Mouse (Mus musculus): Measurements from ENCODE around the gene Tox2.

Gene Tox2

DNA sequence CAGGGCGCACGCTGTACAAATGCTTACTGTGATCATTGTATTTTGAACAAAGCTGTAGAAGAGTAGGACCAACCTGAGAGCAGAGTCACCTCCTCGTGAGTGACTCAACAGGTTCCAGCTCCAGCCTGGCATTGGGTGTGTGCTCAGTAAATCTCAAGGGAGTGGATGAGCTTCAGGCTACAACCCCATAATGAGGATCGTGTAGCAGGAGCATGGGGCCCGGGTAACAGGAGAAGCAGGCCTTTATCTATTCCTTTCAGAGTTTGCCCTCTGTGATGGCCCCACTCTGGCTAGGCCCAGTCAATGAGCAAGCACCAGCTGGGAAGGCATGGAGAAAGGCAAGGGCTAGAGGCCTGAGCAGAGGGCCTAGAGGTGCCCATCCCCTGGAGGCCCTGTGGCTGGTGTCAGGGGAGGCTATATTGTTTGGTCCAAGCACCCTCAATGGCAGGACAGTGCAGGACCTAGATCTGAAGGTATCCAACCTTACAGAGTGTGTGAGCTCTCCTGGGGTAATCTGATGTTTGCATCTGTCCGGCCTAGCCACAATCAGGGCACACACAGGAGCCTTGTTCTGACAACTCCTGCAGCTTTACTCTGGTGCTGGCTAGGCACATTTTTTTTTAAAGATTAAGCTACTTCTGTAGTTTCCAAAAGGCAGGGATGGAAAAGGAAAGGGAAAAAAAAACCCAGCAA lies 58.6 kb downstream of the Tox2 start:
- no peak for DNase-seq

GRCm38 (mm10) chr2:163262055-163262420 lies 59.1 kb downstream of the Tox2 start:
- DNase-seq, result no peak

DNA sequence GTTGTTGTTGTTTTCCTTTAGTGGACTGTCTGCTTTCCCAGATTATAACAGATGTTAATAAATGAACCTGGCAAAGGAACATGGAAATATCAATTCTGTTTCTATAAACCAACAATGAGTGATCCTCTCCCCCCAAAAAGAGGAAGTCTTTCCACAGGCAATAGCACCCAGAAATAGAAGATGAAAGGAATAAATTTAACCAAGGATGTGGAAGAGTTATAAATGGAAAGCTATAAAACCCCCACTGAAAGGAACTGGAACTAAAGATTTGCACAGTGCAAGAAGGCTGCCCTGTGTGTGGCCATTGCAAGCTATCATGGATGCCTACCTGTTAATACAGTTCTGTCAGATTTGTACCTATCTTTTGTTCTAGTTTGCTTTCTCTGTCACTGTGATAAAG lies 64.2 kb downstream of the Tox2 start:
- no peak for DNase-seq

DNA sequence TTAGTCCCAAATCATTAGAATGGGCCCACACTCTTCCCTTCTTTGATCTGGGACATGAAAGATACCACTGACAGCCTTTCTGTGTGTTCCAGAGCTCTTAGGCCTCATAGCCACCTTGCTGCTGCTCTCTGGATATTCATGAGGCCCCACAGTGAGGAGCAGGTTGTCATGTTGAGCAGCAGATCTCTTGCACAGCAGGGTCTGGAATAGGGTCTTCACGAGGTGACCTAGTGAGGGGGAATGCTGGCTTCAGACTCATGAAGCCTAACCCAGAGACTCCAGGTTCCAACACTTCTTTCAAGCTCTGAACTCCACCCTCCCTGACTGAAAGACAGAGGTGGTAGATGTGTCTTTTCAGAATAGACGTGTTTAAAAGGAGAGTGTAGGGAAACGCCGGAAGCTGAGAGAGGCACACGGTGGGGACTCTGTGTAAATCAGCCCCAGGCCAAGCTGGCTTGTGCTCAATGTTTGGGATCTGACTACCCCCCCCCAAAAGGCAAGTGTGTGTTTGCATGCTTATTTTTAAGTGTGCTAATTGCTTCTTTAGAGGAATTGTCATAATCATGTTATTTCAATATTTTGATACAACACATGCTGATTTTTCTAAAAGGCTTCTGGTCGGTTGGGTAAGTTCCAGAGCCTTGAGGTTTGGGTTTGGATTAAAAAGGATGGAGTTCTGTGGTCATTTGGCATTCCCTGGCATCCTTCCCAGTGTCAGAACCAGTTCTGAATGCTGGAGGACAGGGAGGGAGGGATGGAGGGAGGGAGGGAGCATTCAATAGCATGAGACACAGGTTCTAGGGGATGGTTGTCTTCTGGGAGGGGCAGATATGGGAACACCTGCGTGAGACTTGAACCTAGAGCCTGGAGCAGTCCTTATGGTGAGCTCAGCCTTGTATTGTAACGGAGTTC lies 68.9 kb downstream of the Tox2 start:
- no peak for DNase-seq

- no peak for DNase-seq
Measured at GRCm38 (mm10) chr2:163273815-163274214, 70.9 kb downstream of the Tox2 start.

- DNase-seq, result no peak
Measured at GRCm38 (mm10) chr2:163275986-163276385, 73.1 kb downstream of the Tox2 start.

DNA sequence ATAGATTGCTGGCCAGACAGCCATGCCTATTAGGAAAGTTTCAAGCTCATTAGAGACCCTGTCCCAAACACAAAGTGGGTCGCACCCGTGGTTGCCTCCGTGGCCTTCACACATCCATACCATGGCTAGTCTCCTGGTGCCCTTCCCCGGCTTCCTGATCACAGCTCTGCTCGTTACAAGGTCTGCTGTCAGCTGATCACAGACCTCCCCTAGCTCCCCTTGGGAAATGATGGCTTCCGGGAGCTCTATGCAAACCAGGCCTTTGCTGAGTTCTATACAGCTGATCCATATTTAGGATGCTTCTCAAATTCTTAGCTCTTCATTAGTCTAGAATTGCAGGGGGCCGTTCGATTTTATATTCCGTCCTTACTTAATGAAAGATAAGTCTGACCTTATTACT lies 75.1 kb downstream of the Tox2 start:
- DNase-seq, result no peak

GRCm38 (mm10) chr2:163280636-163281322 lies 77.9 kb downstream of the Tox2 start:
- DNase-seq, result no peak

GRCm38 (mm10) chr2:163284856-163285255 lies 81.9 kb downstream of the Tox2 start:
- no peak for DNase-seq

DNA sequence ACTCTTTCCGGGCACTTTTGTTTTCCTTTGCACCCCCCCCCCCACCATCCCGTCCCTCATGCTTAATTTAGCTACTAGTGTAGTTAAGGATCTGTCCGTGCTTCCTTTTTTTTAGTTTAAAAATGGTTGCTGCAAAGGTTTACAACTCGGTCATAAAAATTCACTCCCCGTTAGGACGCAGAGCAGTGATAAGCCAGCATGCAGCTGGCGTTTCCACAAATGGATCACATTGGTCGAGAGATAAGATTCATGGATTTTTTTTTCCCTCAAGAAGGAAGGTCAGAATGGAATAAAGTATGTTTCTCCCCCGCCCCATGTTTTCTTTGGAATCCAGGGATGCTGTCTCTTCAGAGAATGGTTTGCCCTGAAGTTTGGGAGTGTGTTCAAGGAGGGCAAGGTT lies 82.4 kb downstream of the Tox2 start:
- DNase-seq, result no peak

DNA sequence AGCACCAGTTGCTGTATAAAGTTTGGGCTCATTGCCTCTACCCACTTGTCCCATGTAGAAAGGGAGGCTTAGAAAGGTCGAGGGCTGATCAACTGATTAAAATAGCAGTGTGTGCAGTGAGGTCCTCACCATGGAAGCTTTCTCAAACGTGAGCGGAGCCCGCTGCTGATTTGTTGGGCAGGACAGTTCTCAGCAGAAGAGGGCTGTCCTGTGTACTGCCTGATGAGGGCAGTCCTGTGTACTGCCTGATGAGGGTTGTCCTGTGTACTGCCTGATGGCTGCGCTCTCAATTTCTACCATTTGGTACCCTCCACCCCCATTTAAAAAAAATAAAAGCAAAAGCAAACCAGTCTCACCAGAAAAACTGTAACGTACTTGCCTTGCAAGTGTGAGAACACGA lies 82.8 kb downstream of the Tox2 start:
- no peak for DNase-seq

DNA sequence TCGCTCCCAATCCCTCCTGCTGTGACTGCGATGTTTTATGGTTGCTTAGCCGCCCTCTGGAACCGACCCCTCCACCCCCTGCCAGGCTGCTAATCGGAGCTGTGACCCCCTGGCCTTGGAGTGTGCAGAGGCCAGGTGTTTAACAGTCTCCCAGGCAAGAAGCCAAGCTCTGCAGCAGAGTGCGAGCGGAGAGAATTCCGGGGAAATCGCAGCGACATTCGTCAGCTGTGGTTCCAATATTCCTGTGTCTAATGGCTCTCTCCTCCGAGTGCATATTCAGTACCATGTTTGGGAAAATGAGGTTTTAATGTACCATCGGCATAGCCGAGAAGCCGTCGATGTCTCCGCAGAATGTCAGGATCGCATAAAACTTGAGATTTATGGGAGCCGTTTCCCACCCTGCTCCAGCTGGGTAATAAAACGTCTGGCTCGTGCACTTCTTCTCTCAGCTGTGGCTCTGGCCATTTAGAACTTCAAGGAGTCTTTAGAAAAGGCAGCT lies 86.0 kb downstream of the Tox2 start:
- peak; percentile 48 for DNase-seq

GRCm38 (mm10) chr2:163296999-163297630 lies 94.2 kb downstream of the Tox2 start:
- no peak for DNase-seq

GRCm38 (mm10) chr2:163300069-163301060 lies 97.4 kb downstream of the Tox2 start:
- peak; percentile 38 for DNase-seq

DNA sequence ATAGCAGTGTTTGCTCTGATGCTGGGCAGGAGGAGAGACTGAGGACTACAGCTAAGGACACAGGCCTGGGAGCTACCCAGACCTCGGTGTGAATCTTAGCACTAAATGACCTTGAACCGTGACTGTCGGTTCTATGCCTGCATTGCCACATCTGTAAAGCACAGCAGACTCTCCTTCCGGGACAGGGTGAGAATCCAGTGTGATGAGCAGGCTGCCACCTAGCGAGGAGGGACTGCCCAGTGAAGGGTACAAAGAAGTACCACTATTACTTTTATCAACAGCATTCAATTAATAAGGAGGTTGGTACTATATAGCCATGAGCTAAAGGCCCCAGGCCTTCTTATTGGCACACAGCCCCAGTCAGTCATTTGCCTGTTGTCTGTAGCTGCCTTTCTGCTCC lies 98.7 kb downstream of the Tox2 start:
- no peak for DNase-seq

- no peak for DNase-seq
Measured at GRCm38 (mm10) chr2:163303037-163303436, 100.1 kb downstream of the Tox2 start.

GRCm38 (mm10) chr2:163309376-163309775 lies 106.5 kb downstream of the Tox2 start:
- DNase-seq, result no peak

GRCm38 (mm10) chr2:163310163-163310688 lies 107.3 kb downstream of the Tox2 start:
- no peak for DNase-seq

DNA sequence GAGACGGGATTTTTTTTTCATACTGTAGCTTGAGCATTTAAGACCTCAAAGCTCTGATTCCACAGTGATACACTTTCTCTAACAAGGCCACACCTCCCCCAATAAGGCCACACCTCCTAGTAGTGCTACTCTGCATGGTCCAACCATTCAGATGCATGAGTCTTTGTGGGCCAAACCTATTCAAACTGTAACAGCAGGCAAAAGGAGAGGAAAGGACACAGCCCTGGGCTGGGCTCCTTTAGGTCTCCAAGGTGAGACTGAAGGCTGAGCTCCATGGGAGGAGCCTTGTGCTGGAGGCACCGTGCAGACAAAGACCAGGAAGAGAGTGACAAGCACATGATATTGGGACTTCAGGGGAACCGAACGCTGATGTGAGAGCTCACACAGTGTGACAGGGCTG lies 114.4 kb downstream of the Tox2 start:
- DNase-seq, result no peak

DNA sequence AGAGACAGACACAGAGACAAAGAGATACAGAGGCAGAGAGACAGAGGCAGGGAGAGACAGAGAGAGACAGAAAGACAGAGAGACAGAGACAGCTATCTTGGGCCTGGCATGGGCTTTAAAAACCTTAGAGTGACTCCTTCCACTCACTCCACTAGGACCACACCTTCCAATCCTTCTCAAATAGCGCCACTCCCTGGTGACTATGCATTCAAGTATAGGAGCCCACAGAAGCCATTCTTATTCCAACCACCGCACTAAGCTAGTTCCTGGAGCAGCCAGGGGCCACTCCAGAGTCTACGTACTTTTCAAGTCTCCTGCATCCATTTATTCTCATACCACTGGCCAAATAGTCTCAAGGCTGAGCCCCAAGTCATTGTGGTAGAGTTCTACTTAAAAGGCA lies 115.9 kb downstream of the Tox2 start:
- DNase-seq, result no peak

DNA sequence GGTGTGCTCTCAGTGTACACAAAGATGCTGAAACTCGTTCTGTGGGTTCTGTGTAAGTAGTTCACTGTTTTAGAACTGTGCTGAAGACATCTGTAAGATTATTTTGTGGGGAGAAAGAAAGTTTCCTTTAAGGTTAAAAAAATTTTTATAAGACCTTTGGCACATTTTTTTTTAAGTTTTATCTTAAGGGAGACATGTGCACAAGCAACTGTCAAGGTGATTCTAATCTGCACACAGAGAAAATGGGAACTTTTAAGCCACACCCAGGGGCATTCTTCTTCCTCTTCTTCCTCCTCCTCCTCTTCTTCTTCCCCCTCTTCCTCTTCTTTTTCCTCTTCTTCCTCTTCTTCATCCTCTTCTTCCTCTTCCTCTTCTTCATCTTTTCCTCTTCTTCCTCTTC lies 120.2 kb downstream of the Tox2 start:
- no peak for DNase-seq

GRCm38 (mm10) chr2:163330742-163331141 lies 127.8 kb downstream of the Tox2 start:
- DNase-seq, result peak; percentile 65
